Mouse (Mus musculus): ENCODE results near the gene Tecr.
A peak's percentile ranks its signal among the peaks of the same experiment; 100 is the strongest.
"Not testable (repeated sequence)": the region's sequence is repeated elsewhere in the genome, so short reads cannot be mapped to it uniquely, and the experiment has no call there.

Gene Tecr

GRCm38 (mm10) chr8:83578131-83579055 lies 29.4 kb downstream of the Tecr start:
- no peak for DNase-seq

- DNase-seq: peak in 1 of 2 experiments; percentile 26
Observed at GRCm38 (mm10) chr8:83577384-83577791, 30.4 kb downstream of the Tecr start.

- DNase-seq: no peak
Observed at GRCm38 (mm10) chr8:83576921-83577320, 30.9 kb downstream of the Tecr start.

- DNase-seq: no peak
Observed at GRCm38 (mm10) chr8:83576516-83576895, 31.3 kb downstream of the Tecr start.

GRCm38 (mm10) chr8:83575561-83576515 lies 31.9 kb downstream of the Tecr start:
- DNase-seq: no peak

GRCm38 (mm10) chr8:83574631-83575315 lies 33.0 kb downstream of the Tecr start:
- no peak for DNase-seq

- no peak for DNase-seq
Observed at GRCm38 (mm10) chr8:83573140-83573875, 34.5 kb downstream of the Tecr start.

GRCm38 (mm10) chr8:83572246-83572812 lies 35.4 kb downstream of the Tecr start:
- no peak for DNase-seq

- no peak for DNase-seq
Observed at GRCm38 (mm10) chr8:83571791-83572190, 36.0 kb downstream of the Tecr start.

GRCm38 (mm10) chr8:83571001-83571340 lies 36.8 kb downstream of the Tecr start:
- not testable (repeated sequence) for DNase-seq

GRCm38 (mm10) chr8:83570272-83571000 lies 37.3 kb downstream of the Tecr start:
- no peak for DNase-seq

GRCm38 (mm10) chr8:83569165-83569564 lies 38.6 kb downstream of the Tecr start:
- DNase-seq: no peak

- no peak for DNase-seq
Observed at GRCm38 (mm10) chr8:83568755-83569154, 39.0 kb downstream of the Tecr start.

- no peak for DNase-seq
Observed at GRCm38 (mm10) chr8:83568128-83568527, 39.6 kb downstream of the Tecr start.

GRCm38 (mm10) chr8:83567668-83568067 lies 40.1 kb downstream of the Tecr start:
- no peak for DNase-seq

- peak; percentile 94 to 95 for DNase-seq
Observed at GRCm38 (mm10) chr8:83566469-83567395, 41.0 kb downstream of the Tecr start, which contains the start of gene Ndufb7. Ndufb7 (plus strand) TSS chr8:83566671.

- DNase-seq: no peak
Observed at GRCm38 (mm10) chr8:83565731-83566375, 41.9 kb downstream of the Tecr start.

- no peak for DNase-seq
Observed at GRCm38 (mm10) chr8:83563246-83563645, 44.5 kb downstream of the Tecr start.

GRCm38 (mm10) chr8:83562669-83563068 lies 45.1 kb downstream of the Tecr start:
- DNase-seq: no peak

Data from lung, adult 18-20 months (tissue).